Mouse (Mus musculus): ENCODE measurements at regions not wholly inside any gene's neighbourhood (a gene's known extent, or its start where the extent isn't known, plus 50 kb on each side); places are given as distances from the start of the nearest gene placed in this dataset.

DNA sequence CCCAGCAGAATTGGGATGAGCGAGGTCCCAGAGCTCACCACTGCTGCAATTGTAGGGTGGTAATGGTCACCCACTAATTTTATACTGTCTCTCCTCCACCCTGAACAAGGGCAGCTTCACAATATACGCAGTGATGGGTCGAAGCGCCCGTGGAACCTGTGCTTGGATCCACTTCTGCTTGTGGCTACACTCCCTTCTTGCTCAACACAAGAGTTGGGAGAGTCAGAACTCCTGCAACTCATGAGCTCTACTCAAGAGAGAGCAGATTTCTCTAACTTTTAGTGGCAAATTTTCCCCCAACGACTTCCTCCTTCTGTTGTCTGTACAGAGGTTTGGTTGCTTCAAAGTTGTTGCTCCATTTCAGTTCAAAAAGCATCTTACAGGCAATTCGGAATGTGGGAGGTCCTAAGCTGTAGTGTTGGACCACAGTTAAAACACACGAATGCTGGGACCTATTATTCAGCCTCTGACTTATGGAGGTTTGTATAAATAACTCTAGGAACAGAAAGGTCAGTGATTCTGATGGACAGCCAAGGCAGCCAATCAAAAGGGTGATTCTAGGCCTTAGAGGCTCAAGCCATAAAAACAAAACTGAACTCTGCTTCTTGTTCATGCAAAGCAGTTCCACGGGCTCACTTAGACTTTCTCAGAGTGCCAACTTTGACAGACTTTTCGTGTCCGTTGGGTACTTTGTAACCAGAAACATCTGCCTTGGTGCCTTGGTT is 227.8 kb upstream of the Meis1 start:
- no peak for DNase-seq (ENCODE audit: low spot score)

DNA sequence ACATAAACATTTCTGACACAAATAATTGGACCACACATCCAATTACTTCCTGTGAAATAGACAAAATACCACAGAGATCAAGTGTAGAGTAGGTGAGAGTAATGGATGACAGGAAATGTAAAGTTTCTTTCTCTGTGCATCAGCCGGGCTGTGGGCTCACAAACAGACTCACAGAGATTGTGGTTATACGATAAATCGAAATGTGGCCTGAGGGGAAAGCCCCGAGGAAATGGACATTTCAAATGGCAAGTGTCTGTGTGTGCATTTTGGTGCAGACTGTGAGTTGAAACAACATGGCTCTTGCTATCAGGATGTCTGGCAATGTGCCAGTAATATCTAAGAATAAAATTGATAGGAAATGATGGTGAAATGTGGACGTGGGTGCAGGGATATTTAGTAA is 234.8 kb upstream of the Meis1 start:
- no peak for DNase-seq (ENCODE audit: low spot score)

DNA sequence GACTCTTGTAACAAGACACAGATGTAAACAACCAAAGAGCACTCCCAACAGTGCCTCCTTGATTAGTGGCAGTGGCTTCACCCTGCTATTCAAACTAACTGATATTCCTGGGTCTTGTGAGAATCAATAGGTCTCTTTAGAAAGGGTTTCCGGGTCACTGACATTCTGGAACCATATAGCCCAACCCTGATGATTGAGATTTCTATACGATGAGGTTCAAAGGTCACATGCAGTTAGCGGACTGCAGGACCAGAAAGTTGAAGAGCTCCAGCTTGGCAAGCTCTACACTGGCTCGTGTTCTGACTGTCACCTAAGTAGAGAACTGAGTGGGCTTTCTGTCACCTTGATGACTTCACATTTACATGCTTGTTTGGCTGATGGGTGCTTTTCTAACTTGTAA is 235.4 kb upstream of the Meis1 start:
- peak; percentile 46 for DNase-seq (ENCODE audit: low spot score)

- DNase-seq (ENCODE audit: low spot score), result no peak
These were observed 238.8 kb upstream of the Meis1 start for GRCm38 (mm10) chr11:19257549-19257948.

DNA sequence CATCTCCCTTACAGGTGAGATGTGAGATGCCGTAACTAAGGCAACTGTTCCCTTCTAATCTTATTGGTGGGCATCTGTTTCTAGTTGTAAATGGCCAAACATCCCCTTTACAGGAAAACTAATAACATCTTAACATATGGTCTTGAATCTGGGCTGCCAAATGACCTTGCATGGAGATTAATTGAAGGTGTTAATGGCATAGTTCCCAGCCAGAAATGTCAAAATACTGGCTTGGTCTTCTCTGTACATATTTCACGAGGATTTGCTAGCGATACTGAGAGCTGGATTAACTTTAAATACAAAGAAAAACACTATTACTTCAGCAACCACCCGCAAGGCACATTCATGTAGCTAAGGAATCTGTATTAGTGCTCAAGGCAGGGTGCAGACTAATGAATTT is 244.0 kb upstream of the Meis1 start:
- no peak for DNase-seq (ENCODE audit: low spot score)

GRCm38 (mm10) chr11:19264798-19265671 is 246.2 kb upstream of the Meis1 start:
- no peak for DNase-seq (ENCODE audit: low spot score)

DNA sequence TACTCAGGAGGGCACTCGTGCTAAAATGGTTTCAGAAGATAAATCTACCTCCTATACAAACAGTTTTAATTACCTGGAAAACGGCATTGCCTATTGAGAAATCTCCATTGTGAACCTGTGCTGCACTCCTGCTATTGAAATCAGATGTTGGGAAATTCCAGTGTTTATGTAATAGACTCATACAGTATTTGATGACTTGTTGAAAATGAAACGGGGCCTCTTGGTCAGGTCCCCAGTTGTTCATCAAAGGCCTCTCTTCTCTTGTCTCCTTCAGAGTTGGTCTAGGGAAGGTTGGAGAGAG is 246.8 kb upstream of the Meis1 start:
- DNase-seq (ENCODE audit: low spot score), result no peak

DNA sequence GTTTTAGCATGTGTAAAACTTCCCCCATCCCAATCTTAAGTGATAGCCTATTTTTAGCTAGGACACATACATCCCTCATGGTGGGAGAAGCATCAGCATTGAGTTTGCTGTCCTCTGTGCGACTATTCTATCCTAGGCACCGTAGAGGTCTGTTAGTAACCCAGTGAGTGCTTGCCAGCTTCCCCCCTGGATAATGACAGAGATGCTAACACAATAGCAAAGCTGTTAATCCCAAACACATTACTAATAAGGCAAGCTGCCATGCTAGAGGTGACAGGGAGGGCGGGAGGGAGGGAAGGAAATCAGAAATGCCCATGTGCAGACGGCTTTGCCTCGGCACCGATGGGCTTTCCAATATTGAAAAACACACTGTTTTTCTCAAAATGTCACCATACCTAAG is 272.2 kb upstream of the Meis1 start:
- DNase-seq (ENCODE audit: low spot score), result no peak

- no peak for DNase-seq (ENCODE audit: low spot score)
These were observed 280.6 kb upstream of the Meis1 start for GRCm38 (mm10) chr11:19299411-19299810.

GRCm38 (mm10) chr11:19306687-19307086 is 287.9 kb upstream of the Meis1 start:
- DNase-seq (ENCODE audit: low spot score), result no peak

GRCm38 (mm10) chr11:19330685-19331239 is 312.0 kb upstream of the Meis1 start:
- no peak for DNase-seq (ENCODE audit: low spot score)

DNA sequence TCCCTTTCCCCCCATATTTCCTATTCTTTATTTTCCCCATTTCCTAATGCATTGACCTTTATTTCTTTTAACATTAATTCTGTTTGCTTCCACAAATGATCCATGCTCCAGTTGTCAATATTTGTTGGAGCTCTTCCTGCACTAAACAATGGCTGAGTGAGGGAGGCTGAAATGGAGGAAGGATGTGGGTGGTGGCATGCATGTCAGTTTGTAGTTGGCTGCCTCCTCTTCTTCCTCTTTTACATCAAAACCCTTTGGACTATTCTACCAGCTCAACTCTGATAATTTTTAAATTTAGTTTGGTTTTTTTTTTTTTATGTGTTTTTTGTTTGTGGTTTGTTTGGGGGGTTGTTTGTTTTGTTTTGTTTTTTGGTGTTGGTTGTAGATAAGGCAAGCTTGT is 313.5 kb upstream of the Meis1 start:
- DNase-seq (ENCODE audit: low spot score), result no peak

DNA sequence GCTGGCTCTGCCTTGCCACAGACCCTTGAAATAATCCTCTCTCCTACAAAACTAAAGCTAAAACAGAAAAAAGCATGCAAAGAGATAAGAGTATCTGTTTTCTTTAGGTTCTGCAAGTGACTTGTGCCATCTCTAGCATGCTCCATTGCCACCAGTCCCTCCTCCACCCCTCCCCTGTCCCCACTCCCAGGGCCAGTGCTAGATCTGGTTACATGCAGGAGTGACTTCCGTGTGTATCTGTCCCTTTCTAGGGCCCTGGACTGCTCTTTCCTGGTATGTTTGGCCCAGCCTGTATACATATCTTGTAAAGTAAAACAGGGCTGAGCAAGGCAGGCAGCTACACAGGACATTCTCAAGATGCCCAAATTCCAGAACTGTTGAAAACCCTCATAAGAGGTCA is 313.9 kb upstream of the Meis1 start:
- no peak for DNase-seq (ENCODE audit: low spot score)

- DNase-seq (ENCODE audit: low spot score), result no peak
These were observed 315.2 kb upstream of the Meis1 start for GRCm38 (mm10) chr11:19333908-19334487.

GRCm38 (mm10) chr11:19335384-19335783 is 316.6 kb upstream of the Meis1 start:
- DNase-seq (ENCODE audit: low spot score), result no peak

DNA sequence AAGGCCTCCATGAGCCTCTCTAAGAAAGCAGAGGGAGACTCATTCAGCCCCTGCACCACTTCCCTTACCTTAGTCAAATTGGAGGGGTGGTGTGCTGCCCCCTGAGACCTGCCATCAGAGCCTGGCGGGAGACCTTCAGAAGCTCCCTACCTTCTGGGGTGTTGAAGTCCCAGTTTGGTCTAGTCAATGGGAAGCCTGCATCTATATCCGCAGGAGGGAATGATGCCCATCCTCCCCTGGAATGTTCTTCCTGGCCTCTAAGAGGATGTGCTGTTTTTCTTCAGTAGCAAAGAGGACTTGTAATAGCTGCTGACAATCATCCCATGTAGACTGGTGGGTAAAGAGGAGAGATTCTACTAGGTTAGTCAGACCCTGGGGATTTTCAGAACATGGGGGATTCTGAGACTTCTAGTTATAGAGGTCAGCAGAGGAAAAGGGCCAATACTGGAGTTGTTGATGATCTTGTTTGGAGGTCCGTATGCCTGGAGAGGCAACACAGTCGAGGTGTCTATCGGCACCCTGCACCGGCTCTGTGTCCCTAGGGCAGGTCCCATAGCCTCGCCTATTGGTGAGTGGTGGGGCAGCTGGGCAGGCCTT is 321.0 kb upstream of the Meis1 start:
- DNase-seq (ENCODE audit: low spot score), result no peak

- no peak for DNase-seq (ENCODE audit: low spot score)
These were observed 322.1 kb upstream of the Meis1 start for GRCm38 (mm10) chr11:19340889-19341288.

- DNase-seq (ENCODE audit: low spot score), result no peak
These were observed 322.6 kb upstream of the Meis1 start for GRCm38 (mm10) chr11:19341379-19341778.

GRCm38 (mm10) chr11:19342803-19343202 is 324.0 kb upstream of the Meis1 start:
- DNase-seq (ENCODE audit: low spot score), result no peak

DNA sequence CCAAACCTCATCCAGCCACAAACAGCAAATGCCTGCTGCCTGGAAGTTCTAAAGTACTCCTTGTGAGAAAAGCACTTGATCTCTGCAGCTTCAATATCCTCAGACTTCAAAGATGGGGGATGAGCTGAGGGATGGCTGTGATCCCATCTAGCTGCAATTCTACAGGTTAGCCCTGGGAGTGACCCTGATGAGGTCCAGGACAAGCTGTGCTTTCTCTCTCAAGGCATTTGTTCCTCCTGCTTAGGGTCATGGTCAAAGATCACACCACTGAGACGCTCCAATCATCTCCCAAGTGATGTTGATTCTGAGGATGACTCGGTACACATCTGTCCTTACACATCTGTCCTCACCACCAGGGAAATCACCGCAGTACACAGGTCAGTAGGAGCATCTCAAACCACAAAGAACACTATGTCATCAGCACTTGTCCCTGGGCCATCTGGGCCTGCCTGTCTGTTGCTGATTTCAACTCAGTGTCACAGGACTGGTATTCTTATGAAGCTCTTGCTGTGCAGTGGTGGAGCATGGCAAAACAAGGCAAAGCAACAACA is 327.6 kb upstream of the Meis1 start:
- no peak for DNase-seq (ENCODE audit: low spot score)

DNA sequence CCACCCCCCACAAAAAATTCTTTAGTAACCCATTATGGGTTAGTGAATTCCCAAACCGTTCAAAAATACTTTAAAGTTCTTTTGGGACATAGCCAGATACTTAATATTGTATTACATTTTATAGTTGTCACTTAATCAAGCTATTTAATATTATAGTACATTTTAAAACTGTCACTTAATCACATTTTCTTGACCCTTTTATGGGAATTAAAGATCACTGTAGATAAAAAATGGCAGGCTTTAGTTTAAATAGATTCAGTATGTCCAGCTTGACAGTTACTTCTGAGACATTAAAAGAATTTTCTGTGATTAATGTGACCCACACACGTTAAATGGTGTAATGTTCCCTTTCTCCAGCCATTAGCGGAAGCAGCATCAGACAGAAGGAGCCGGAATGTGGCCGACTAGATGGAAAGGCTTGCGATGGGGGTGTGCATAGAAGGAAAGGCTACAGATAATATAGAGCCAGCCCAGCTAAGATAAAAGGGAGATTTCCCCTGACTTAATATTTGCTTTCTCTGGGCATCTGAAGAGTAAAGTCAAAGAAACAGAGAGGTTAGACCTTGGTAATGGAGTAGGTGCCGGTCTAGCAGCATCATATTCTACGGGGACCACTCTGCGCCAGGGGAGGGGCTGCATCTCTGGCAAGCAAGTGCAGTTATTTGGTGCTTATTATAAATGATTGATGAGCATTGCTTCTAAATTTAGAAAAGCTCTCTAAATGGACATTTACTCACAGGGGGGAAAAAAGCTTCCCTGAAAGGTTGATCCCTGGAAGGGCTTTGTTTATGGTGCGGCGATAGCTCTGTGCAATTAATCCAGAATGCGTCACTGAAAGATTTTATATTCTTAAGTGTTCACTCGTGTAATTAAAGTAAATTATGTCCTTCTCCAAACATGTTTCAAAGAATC is 331.8 kb upstream of the Meis1 start:
- peak; percentile 60 for DNase-seq (ENCODE audit: low spot score)

Data from embryo, embryonic 10.5 days (tissue).